In genomic region chr1:158934447-158934846, GRCm38 (mm10) we compare ENCODE assay signal across 21 mouse cellular contexts. TPM values are rescaled to one million over a fixed set of nuclear protein-coding genes. Genes with fewer than 3 reads are reported as not detected.
"Had no signal": no experiment of that assay in that cellular context is flagged by ENCODE, and none has a peak within 500 bp of the region (broad histone marks: within the 10 kb centered on the region; RNA-seq: fewer than 3 reads in every experiment).

No protein-coding gene starts in this region.

- ATAC-seq: liver, postnatal 0 days; lung, postnatal 0 days; midbrain, embryonic 13.5 days had no signal

- H3K36me3 ChIP-seq: liver, embryonic 15.5 days; lung, embryonic 15.5 days; midbrain, embryonic 13.5 days; neural tube, embryonic 12.5 days; stomach, embryonic 15.5 days had no signal

- H3K27me3 ChIP-seq: liver, embryonic 15.5 days; lung, embryonic 15.5 days; megakaryocyte, embryonic 14.5 days; midbrain, embryonic 13.5 days; neural tube, embryonic 12.5 days; stomach, embryonic 15.5 days had no signal

- H3K9me3 ChIP-seq: liver, embryonic 15.5 days; lung, embryonic 15.5 days; midbrain, embryonic 13.5 days; neural tube, embryonic 12.5 days; stomach, embryonic 15.5 days had no signal

- H3K27ac ChIP-seq: liver, embryonic 15.5 days; lung, embryonic 15.5 days; macrophage; midbrain, embryonic 13.5 days; neural tube, embryonic 12.5 days; stomach, embryonic 15.5 days; stomach, postnatal 0 days had no signal

- H3K4me2 ChIP-seq: liver, embryonic 15.5 days; lung, embryonic 15.5 days; midbrain, embryonic 11.5 days; midbrain, embryonic 13.5 days; neural tube, embryonic 12.5 days; stomach, embryonic 15.5 days had no signal

- H3K4me3 ChIP-seq: liver, embryonic 15.5 days; lung, embryonic 15.5 days; megakaryocyte, embryonic 14.5 days; midbrain, embryonic 13.5 days; neural tube, embryonic 12.5 days; stomach, embryonic 15.5 days had no signal

- DNase-seq: liver, postnatal 0 days; lung, adult 2 months; lung, postnatal 14 days; lung, postnatal 36 days; right cerebral cortex, postnatal 14 days; thymus, adult 2 months; thymus, postnatal 25 days; thymus, postnatal 4 days had no signal

- H3K4me1 ChIP-seq: liver, embryonic 15.5 days; lung, embryonic 15.5 days; megakaryocyte, embryonic 14.5 days; midbrain, embryonic 13.5 days; neural tube, embryonic 12.5 days; stomach, embryonic 15.5 days had no signal

- H3K9ac ChIP-seq: liver, embryonic 15.5 days; liver, postnatal 0 days; lung, embryonic 15.5 days; midbrain, embryonic 13.5 days; neural tube, embryonic 12.5 days; stomach, embryonic 15.5 days had no signal

RNA-seq across cellular contexts. Expression of gene Pappa2, which starts 45.8 kb away (rescaled TPM):
- total RNA-seq: megakaryocyte progenitor cell, adult 5-6 weeks; monocyte, adult 5-6 weeks; neutrophil, adult 5-6 weeks had no signal
